Mouse (Mus musculus) limb, embryonic 14.5 days (tissue): Measurements from ENCODE around the gene Bfsp1. TPM values are rescaled to one million over a fixed set of nuclear protein-coding genes. Genes with fewer than 3 reads are reported as not detected.

ENCODE experiments used
- ATAC-seq: fragments of 200-750 bp; cut with Nextera tagmentation; 2 replicates; pipeline ENCODE4 v1.8.0; 2017; ENCODE audit warnings: low read depth, moderate number of reproducible peaks, moderate TSS enrichment; ENCODE audit not compliant: low FRiP score
- DNase-seq: peaks from one replicate; pipeline ENCODE4 v3.0.0-alpha.2; 2015; ENCODE audit warnings: low spot score
- H3K27ac ChIP-seq: fragments of 300-500 bp; sonication (generic); replicated peaks from 2 replicates; pipeline ENCODE4 v1.5.1; 2014; ENCODE audit warnings: low read depth, mild to moderate bottlenecking, low read length, moderate library complexity, mixed read lengths
- H3K27me3 ChIP-seq: fragments of 300-500 bp; sonication (generic); 2 replicates; pipeline ENCODE4 v1.6.1; 2014; ENCODE audit warnings: low read length, mixed read lengths; ENCODE audit not compliant: control insufficient read depth, insufficient read depth
- H3K36me3 ChIP-seq: fragments of 300-500 bp; sonication (generic); 2 replicates; pipeline ENCODE4 v1.6.1; 2014; ENCODE audit warnings: mild to moderate bottlenecking, low read length, moderate library complexity, mixed read lengths; ENCODE audit not compliant: control insufficient read depth, insufficient read depth
- H3K4me1 ChIP-seq: fragments of 300-500 bp; sonication (generic); 2 replicates; pipeline ENCODE4 v1.6.1; 2014; ENCODE audit warnings: antibody characterized with exemption, low read length, mixed read lengths; ENCODE audit not compliant: control insufficient read depth, insufficient read depth
- H3K4me2 ChIP-seq: fragments of 300-500 bp; sonication (generic); replicated peaks from 2 replicates; pipeline ENCODE4 v1.6.1; 2014; ENCODE audit warnings: low read depth, mild to moderate bottlenecking, low read length, moderate library complexity; ENCODE audit not compliant: severe bottlenecking
- H3K4me3 ChIP-seq: fragments of 300-500 bp; sonication (generic); replicated peaks from 2 replicates; pipeline ENCODE4 v1.5.1; 2014; ENCODE audit warnings: low read length
- H3K9ac ChIP-seq: fragments of 300-500 bp; sonication (generic); 2 replicates; pipeline ENCODE4 v1.6.1; 2014; ENCODE audit warnings: mild to moderate bottlenecking, low read depth, low read length, moderate library complexity; ENCODE audit not compliant: severe bottlenecking
- H3K9me3 ChIP-seq: fragments of 300-500 bp; sonication (generic); 2 replicates; pipeline ENCODE4 v1.6.1; 2016; ENCODE audit warnings: low read length; ENCODE audit not compliant: control insufficient read depth
- POLR2A ChIP-seq: fragments of 200-500 bp; IDR thresholded peaks from 2 replicates; pipeline ENCODE4 v1.8.0; 2012; ENCODE audit warnings: inconsistent platforms, mild to moderate bottlenecking, moderate library complexity, borderline replicate concordance; ENCODE audit not compliant: insufficient read depth, insufficient read length; ENCODE audit errors: extremely low read depth
- WGBS: fragments of 180-500 bp; shearing (Covaris S2); extraction: QIAGEN DNeasy Blood & Tissue Kit; methylation state at CpG from one replicate; pipeline ENCODE4 v1.1.7; 2014; 5-methylcytosine and 5-hydroxymethylcytosine counted together
- polyA plus RNA-seq, 2 experiments: library from polyadenylated mRNA; depleted of rRNA in 1 of 2; stranded (reverse) in 1 of 2; unstranded in 1 of 2; fragments of >200 nt; fragmentation: Nextera tagmentation in 1 of 2; extraction: Ambion mirVana in 1 of 2; gene quantifications; 2 replicates each; pipeline versions ENCODE4 v1.2.1 to v1.2.3; 2012 to 2014

Gene Bfsp1
- polyA plus RNA-seq, 2 experiments = 2.2 to 3.1 TPM

DNA sequence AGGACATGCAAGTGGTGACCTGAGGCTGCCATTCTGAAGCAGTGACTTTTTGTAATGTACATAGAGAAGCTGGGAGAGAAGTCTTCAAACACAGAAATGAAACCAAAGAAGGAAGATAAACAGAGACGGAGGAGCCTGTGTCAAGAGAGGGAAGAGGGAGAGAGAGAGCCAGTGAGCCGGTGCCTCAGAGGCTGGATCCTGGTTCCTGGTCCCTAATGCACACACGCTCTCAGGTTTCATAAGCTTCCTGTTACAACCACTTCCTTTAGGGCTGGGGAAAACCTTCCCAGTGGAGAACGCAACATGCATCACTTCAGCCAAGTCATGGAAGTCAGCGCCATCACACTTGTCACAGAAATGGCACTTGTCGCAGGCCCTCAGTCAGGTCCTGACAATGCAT is 28.9 kb downstream of the Bfsp1 start:
- 27% methylated on average over 6 of the region's 6 CpGs for WGBS
- no peak overlapping the region for H3K9ac ChIP-seq
- H3K4me3 ChIP-seq = no peak overlapping the region
- no peak overlapping the region for H3K4me2 ChIP-seq
- H3K27ac ChIP-seq = no peak overlapping the region
- DNase-seq (peak; percentile 31), ATAC-seq (no peak)
- peaks cover 8% of the 10 kb centered on the region for H3K4me1 ChIP-seq
- H3K27me3 ChIP-seq = no peaks in the 10 kb centered on the region
- no peaks in the 10 kb centered on the region for H3K9me3 ChIP-seq
- TF ChIP-seq POLR2A = no peak
- H3K36me3 ChIP-seq = no peaks in the 10 kb centered on the region

DNA sequence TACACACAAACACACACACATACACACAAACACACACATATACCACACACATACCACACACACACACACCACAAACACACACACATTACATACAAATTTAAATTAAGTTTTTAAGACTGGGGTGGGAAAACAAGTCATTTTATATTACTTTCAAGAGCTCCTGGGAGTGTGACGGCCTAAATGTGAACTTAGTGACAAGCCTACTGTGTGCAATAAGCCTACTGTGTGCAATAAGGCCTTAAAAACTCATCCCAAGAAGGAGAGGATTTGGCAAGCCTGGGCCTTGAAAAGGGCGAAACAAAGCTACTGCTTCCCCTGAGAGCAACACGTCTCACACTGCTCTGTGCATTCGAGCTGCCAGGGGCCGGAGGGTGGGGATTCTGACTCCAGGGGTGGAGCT is 30.3 kb downstream of the Bfsp1 start:
- no peak overlapping the region for H3K27ac ChIP-seq
- no peaks in the 10 kb centered on the region for H3K27me3 ChIP-seq
- no peaks in the 10 kb centered on the region for H3K9me3 ChIP-seq
- no peaks in the 10 kb centered on the region for H3K36me3 ChIP-seq
- ATAC-seq (no peak), DNase-seq (no peak)
- no peak overlapping the region for H3K4me2 ChIP-seq
- no peak overlapping the region for H3K4me3 ChIP-seq
- WGBS = 70% methylated on average over 5 of the region's 5 CpGs
- H3K9ac ChIP-seq = no peak overlapping the region
- H3K4me1 ChIP-seq = peaks cover 8% of the 10 kb centered on the region
- no peak for TF ChIP-seq POLR2A

DNA sequence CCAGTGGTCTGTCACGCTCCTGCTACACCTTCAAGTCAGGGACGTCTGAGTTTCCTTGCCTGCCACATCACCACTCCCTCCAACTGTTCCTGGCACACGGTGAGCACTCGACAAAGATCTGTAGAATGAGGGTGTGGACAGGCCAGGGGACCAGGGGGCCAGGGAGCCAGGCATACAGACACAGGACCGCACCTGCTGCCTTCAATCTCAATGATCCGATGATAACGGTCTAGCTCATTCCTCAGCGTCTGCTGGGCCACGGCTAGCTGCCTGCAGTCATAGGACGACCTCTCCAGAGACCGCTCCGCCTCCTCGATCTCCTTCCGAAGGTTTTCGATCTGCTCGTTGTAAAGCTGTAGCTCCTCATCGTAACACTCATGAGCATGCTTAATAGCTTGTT is 31.3 kb downstream of the Bfsp1 start:
- peaks cover 5% of the 10 kb centered on the region for H3K4me1 ChIP-seq
- TF ChIP-seq POLR2A = no peak
- no peak overlapping the region for H3K9ac ChIP-seq
- DNase-seq (peak; percentile 56), ATAC-seq (peak; percentile 66)
- H3K9me3 ChIP-seq = no peaks in the 10 kb centered on the region
- H3K27ac ChIP-seq = no peak overlapping the region
- no peak overlapping the region for H3K4me2 ChIP-seq
- no peaks in the 10 kb centered on the region for H3K27me3 ChIP-seq
- no peaks in the 10 kb centered on the region for H3K36me3 ChIP-seq
- WGBS = 69% methylated on average over 17 of the region's 17 CpGs
- H3K4me3 ChIP-seq = no peak overlapping the region

DNA sequence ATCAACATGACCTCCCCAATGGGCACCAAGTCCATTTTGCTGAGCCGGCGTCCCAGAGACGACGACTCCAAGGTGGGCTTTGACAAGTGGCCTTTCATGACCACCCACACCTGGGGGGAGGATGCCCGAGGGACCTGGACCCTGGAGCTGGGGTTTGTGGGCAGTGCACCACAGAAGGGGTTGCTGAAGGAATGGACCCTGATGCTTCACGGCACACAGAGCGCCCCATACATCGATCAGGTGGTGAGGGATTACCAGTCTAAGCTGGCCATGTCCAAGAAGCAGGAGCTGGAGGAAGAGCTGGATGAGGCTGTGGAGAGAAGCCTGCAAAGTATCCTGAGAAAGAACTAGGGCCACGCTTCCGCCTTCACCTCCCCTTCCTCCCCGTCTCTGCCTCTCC is 49.5 kb downstream of the Bfsp1 start:
- DNase-seq = no peak
- Histone ChIP-seq H3K27me3 (no peaks in the 10 kb centered on the region), H3K4me1 (no peaks in the 10 kb centered on the region), H3K9ac (no peak overlapping the region), H3K27ac (no peak overlapping the region), H3K9me3 (no peaks in the 10 kb centered on the region), H3K4me3 (no peak overlapping the region), H3K36me3 (no peaks in the 10 kb centered on the region), H3K4me2 (no peak overlapping the region)
- ATAC-seq = no peak
- WGBS = 92% methylated on average over 11 of the region's 11 CpGs
- no peak for TF ChIP-seq POLR2A

DNA sequence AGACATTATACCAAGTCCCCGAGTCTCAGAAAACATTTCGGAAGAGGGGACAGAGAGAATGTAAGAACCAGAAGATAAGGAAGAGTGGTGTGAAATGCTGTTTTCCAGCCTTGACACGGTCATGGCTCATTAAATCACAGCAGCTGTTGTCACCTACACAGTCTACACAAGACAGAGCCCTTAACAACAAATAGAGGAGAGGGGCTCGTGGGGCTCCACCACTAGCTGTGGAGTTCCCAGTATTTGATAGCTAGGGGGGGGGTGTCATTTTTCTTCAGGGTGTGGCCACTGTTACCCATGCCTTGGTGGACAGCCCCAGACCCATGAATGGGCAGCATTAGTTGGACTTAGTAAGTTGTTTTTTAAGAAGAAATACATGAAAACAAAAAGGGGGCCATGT is 50.7 kb downstream of the Bfsp1 start:
- Histone ChIP-seq H3K4me2 (no peak overlapping the region), H3K9me3 (no peaks in the 10 kb centered on the region), H3K27ac (no peak overlapping the region), H3K36me3 (no peaks in the 10 kb centered on the region), H3K27me3 (no peaks in the 10 kb centered on the region), H3K4me3 (no peak overlapping the region), H3K9ac (no peak overlapping the region), H3K4me1 (no peaks in the 10 kb centered on the region)
- ATAC-seq (no peak), DNase-seq (no peak)
- WGBS = 75% methylated on average over 4 of the region's 4 CpGs
- TF ChIP-seq POLR2A = no peak

DNA sequence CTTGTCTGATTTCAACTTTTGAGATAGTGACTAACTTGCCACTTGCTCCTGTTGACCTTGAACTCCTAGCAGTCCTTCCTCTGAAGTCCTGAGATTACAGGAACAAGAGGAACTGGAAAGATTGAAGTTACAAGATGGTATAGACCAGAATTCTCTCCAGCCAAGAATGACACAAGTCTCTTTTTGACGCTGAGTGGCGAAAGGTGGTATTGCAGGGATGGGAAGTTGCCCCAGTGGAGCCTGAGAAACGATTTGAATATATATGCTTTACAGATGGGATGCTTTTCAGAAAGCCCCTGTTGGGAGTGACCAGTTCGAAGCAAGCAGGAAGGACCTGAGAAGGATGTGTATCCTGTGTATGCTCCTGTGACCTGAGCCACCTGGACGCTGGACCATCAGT is 54.2 kb downstream of the Bfsp1 start:
- no peak for DNase-seq
- Histone ChIP-seq H3K27me3 (no peaks in the 10 kb centered on the region), H3K4me3 (no peak overlapping the region), H3K4me2 (no peak overlapping the region), H3K4me1 (no peaks in the 10 kb centered on the region), H3K36me3 (no peaks in the 10 kb centered on the region), H3K27ac (no peak overlapping the region), H3K9ac (no peak overlapping the region), H3K9me3 (no peaks in the 10 kb centered on the region)
- no peak for ATAC-seq
- 68% methylated on average over 5 of the region's 5 CpGs for WGBS
- no peak for TF ChIP-seq POLR2A
